Comparison of ENCODE assay signal across 8 mouse cellular contexts in the genomic region with DNA sequence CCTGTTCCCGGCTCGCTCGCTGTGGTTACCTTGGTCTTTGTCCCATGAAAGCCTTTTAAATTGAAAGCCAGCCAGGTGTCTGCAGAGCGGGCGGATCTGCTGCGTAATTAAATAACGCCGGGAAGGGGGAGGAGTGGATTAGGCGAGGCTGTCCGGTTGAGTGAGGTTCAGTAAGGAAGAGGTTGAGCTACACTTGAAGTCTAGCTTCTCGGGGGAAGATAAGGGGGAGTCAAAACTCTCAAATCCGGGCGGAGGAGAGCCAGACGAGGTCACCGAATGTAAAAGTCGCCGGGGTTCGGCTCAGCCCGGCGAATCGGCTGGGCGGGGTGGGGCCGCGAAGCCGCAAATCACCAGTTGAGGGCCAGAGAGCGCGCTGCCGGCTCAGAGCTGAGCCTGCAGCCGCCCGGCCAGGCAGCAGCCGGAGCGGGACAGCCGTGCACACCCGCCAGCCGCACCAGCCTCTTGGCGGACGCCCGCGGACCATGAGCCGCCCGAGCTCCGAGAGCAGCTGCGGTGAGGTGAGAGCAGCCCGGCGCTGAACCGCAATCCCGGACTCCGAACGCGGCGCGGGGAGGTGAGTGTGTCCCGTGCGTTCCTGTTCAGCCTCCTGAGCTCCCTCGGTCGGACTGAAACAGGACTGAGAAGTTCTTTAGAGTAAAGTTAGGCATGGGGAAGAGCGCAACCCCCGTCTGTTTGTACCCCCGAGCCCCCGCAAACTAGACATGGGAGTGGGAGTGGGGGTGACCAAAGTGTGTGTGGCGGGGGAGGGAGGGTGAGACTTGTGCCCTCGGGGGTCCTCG.
A peak's percentile ranks its signal among the peaks of the same experiment; 100 is the strongest.
DNase-seq lines count a peak whose midpoint lies in the region; ATAC-seq lines count a peak whose summit lies in the region.

No protein-coding gene starts in this region.

- ATAC-seq in activated CD4-positive, CD25-positive, alpha-beta regulatory T cell, adult 4 months = peak; percentile 53

- no peaks in the 10 kb centered on the region for H3K9me3 ChIP-seq in limb, embryonic 10.5 days (replicated peaks)
- H3K9me3 ChIP-seq in midbrain, embryonic 10.5 days (replicated peaks) = no peaks in the 10 kb centered on the region

- under 1% methylated on average over 63 of the region's 63 CpGs for WGBS in limb, embryonic 10.5 days
- WGBS in midbrain, embryonic 10.5 days = under 1% methylated on average over 63 of the region's 63 CpGs

- H3K36me3 ChIP-seq in limb, embryonic 10.5 days = no peaks in the 10 kb centered on the region
- peaks cover 15% of the 10 kb centered on the region for H3K36me3 ChIP-seq in midbrain, embryonic 10.5 days

- H3K27ac ChIP-seq in limb, embryonic 10.5 days = peak overlapping the region; percentile 89
- peak overlapping the region; percentile 97 for H3K27ac ChIP-seq in midbrain, embryonic 10.5 days (replicated peaks)

- H3K27me3 ChIP-seq in limb, embryonic 10.5 days (ENCODE audit: low read depth, poor library complexity, severe bottlenecking) = peaks cover 51% of the 10 kb centered on the region
- peaks cover 44% of the 10 kb centered on the region for H3K27me3 ChIP-seq in midbrain, embryonic 10.5 days (ENCODE audit: low read depth, poor library complexity, severe bottlenecking)

- intact Hi-C loops in gastrocnemius, postnatal 14 days (cut with DNase I; ENCODE audit: low total_unique reads) = loop anchor here (5.0 kb wide), 1 partner anchor 37 kb away; no protein-coding TSS in a partner anchor

- DNase-seq in cerebellum, postnatal 36 days = peak; percentile 54 to 65
- peak; percentile 83 for DNase-seq in gastrocnemius, postnatal 14 days
- DNase-seq in induced T-regulatory cell, adult 2 months (ENCODE audit: low read depth) = peak; percentile 54
- DNase-seq in limb, embryonic 10.5 days (ENCODE audit: low spot score) = peak; percentile 87
- peak; percentile 87 for DNase-seq in midbrain, embryonic 10.5 days (ENCODE audit: low spot score)
- peak; percentile 41 for DNase-seq in right cerebral cortex, postnatal 4 days
- peak; percentile 84 for DNase-seq in yolk sac, embryonic 10.5 days (ENCODE audit: low spot score)

- peak overlapping the region; percentile 73 for H3K4me3 ChIP-seq in limb, embryonic 10.5 days
- H3K4me3 ChIP-seq in midbrain, embryonic 10.5 days = peak overlapping the region; percentile 80

- H3K4me1 ChIP-seq in limb, embryonic 10.5 days = peaks cover 45% of the 10 kb centered on the region
- H3K4me1 ChIP-seq in midbrain, embryonic 10.5 days = peaks cover 49% of the 10 kb centered on the region

Comparison
In these comparisons a context has a peak if more than half of its experiments do, and no peak if none do; other contexts are left out.
1. Peak in every context shown above with its lines: DNase-seq, ATAC-seq, H3K4me3 ChIP-seq and H3K27ac ChIP-seq.